Mouse (Mus musculus): ENCODE measurements around the gene Trappc1. TPM values are rescaled to one million over a fixed set of nuclear protein-coding genes. Genes with fewer than 3 reads are reported as not detected.

Trappc1 gene
- total RNA-seq, 2 experiments from 2014 or later = 58.8 to 60.1 TPM

- intact Hi-C loops (cut with DNase I) = no loop called here
- Histone ChIP-seq H3K27ac (peak overlapping the region; percentile 78; the same call in 1 of the 2 replicates), H3K4me3 (no peak overlapping the region)
- DNase-seq (ENCODE audit: extremely low spot score in 1 of 2, low spot score in 2 of 2) = no peak
- no peak for TF ChIP-seq CTCF (IDR thresholded peaks at IDR 0.05)
Observed at GRCm38 (mm10) chr11:69332713-69333253, 9.0 kb downstream of the Trappc1 start.

- TF ChIP-seq CTCF (IDR thresholded peaks at IDR 0.05) = peak; percentile 30
- no peak overlapping the region for H3K27ac ChIP-seq
- no peak overlapping the region for H3K4me3 ChIP-seq
- intact Hi-C loops (cut with DNase I) = no loop called here
- DNase-seq (ENCODE audit: extremely low spot score in 1 of 2, low spot score in 2 of 2) = no peak
Observed at GRCm38 (mm10) chr11:69333922-69334321, 10.1 kb downstream of the Trappc1 start.

- no peak overlapping the region for H3K4me3 ChIP-seq
- no peak for DNase-seq (ENCODE audit: extremely low spot score in 1 of 2, low spot score in 2 of 2)
- TF ChIP-seq CTCF (IDR thresholded peaks at IDR 0.05) = no peak
- H3K27ac ChIP-seq = no peak overlapping the region
- intact Hi-C loops (cut with DNase I) = no loop called here
Observed at GRCm38 (mm10) chr11:69334796-69335195, 11.0 kb downstream of the Trappc1 start.

- Histone ChIP-seq H3K4me3 (peak within 1 kb of the TSS; percentile 84), H3K27ac (peak within 1 kb of the TSS; percentile 95)
- DNase-seq (ENCODE audit: extremely low spot score in 1 of 2, low spot score in 2 of 2) = peak; percentile 81 to 82
- TF ChIP-seq CTCF (IDR thresholded peaks at IDR 0.05) = no peak
- intact Hi-C loops (cut with DNase I) = loop anchor here (1.0 kb wide), 1 partner anchor 26 kb away; no protein-coding TSS in a partner anchor
Observed at GRCm38 (mm10) chr11:69340161-69341131, 16.7 kb downstream of the Trappc1 start, which contains the start of gene Rnf227. Gene Rnf227 (plus strand): TSS chr11:69340461.

- TF ChIP-seq CTCF (IDR thresholded peaks at IDR 0.05) = no peak
- intact Hi-C loops (cut with DNase I) = no loop called here
- H3K4me3 ChIP-seq = no peak overlapping the region
- no peak overlapping the region for H3K27ac ChIP-seq
- DNase-seq (ENCODE audit: extremely low spot score in 1 of 2, low spot score in 2 of 2) = no peak
Observed at GRCm38 (mm10) chr11:69346441-69346840, 22.7 kb downstream of the Trappc1 start.

GRCm38 (mm10) chr11:69356544-69356943 lies 32.8 kb downstream of the Trappc1 start:
- intact Hi-C loops (cut with DNase I) = no loop called here
- no peak for TF ChIP-seq CTCF (IDR thresholded peaks at IDR 0.05)
- DNase-seq (ENCODE audit: extremely low spot score in 1 of 2, low spot score in 2 of 2) = no peak
- Histone ChIP-seq H3K4me3 (no peak overlapping the region), H3K27ac (no peak overlapping the region)

GRCm38 (mm10) chr11:69357690-69358089 lies 33.9 kb downstream of the Trappc1 start:
- TF ChIP-seq CTCF (IDR thresholded peaks at IDR 0.05) = no peak
- DNase-seq (ENCODE audit: extremely low spot score in 1 of 2, low spot score in 2 of 2) = no peak
- Histone ChIP-seq H3K4me3 (no peak overlapping the region), H3K27ac (no peak overlapping the region)
- intact Hi-C loops (cut with DNase I) = no loop called here

- Histone ChIP-seq H3K4me3 (no peak overlapping the region), H3K27ac (no peak overlapping the region)
- no peak for DNase-seq (ENCODE audit: extremely low spot score in 1 of 2, low spot score in 2 of 2)
- no peak for TF ChIP-seq CTCF (IDR thresholded peaks at IDR 0.05)
- intact Hi-C loops (cut with DNase I) = no loop called here
Observed at GRCm38 (mm10) chr11:69362021-69362420, 38.2 kb downstream of the Trappc1 start.

- no peak; the same call in 1 of the 2 replicates for TF ChIP-seq CTCF (IDR thresholded peaks at IDR 0.05)
- DNase-seq (ENCODE audit: extremely low spot score in 1 of 2, low spot score in 2 of 2) = no peak
- intact Hi-C loops (cut with DNase I) = no loop called here
- Histone ChIP-seq H3K27ac (no peak overlapping the region), H3K4me3 (no peak overlapping the region)
Observed at GRCm38 (mm10) chr11:69362479-69362878, 38.7 kb downstream of the Trappc1 start.

- intact Hi-C loops (cut with DNase I) = loop anchor here (2.0 kb wide), 1 partner anchor 52 kb away; no protein-coding TSS in a partner anchor
Observed at GRCm38 (mm10) chr11:69364376-69364775, 40.6 kb downstream of the Trappc1 start.

GRCm38 (mm10) chr11:69364910-69365309 lies 41.1 kb downstream of the Trappc1 start:
- peak overlapping the region; percentile 91 for H3K27ac ChIP-seq
- intact Hi-C loops (cut with DNase I) = loop anchor here (2.0 kb wide), 1 partner anchor 52 kb away; no protein-coding TSS in a partner anchor
- DNase-seq (ENCODE audit: extremely low spot score in 1 of 2, low spot score in 2 of 2) = peak; percentile 87 to 88
- peak overlapping the region; percentile 4 for H3K4me3 ChIP-seq
- TF ChIP-seq CTCF (IDR thresholded peaks at IDR 0.05) = no peak; the same call in 1 of the 2 replicates

More at GRCm38 (mm10) chr11:69364376-69364775, 40.6 kb downstream of the Trappc1 start:
- no peak for TF ChIP-seq CTCF (IDR thresholded peaks at IDR 0.05)
- no peak for DNase-seq (ENCODE audit: extremely low spot score in 1 of 2, low spot score in 2 of 2)
- H3K27ac ChIP-seq = peak overlapping the region; percentile 91
- peak overlapping the region; percentile 4 for H3K4me3 ChIP-seq

GRCm38 (mm10) chr11:69365722-69366121 lies 41.9 kb downstream of the Trappc1 start:
- Histone ChIP-seq H3K27ac (peak overlapping the region; percentile 91), H3K4me3 (peak overlapping the region; percentile 91)
- intact Hi-C loops (cut with DNase I) = loop anchor here (1.0 to 2.0 kb wide), 3 partner anchors 25 to 51 kb away; partner anchors contain the start of genes Cntrob, Rnf227 and Trappc1
- no peak for DNase-seq (ENCODE audit: extremely low spot score in 1 of 2, low spot score in 2 of 2)
- no peak for TF ChIP-seq CTCF (IDR thresholded peaks at IDR 0.05)

Measured in left cerebral cortex, adult 2 months (tissue).